Mouse (Mus musculus) adipocyte (in vitro differentiated cells): ENCODE data around the gene Sik3.
"Not testable (repeated sequence)": the region's sequence is repeated elsewhere in the genome, so short reads cannot be mapped to it uniquely, and the experiment has no call there.

Experiments used
- DNase-seq: peaks from one replicate; pipeline ENCODE4 v3.0.0-alpha.2; 2016; ENCODE audit warnings: low spot score

Sik3 gene

GRCm38 (mm10) chr9:46152067-46153015, 139.7 kb downstream of the Sik3 start:
- DNase-seq: no peak

GRCm38 (mm10) chr9:46154469-46154868, 141.8 kb downstream of the Sik3 start:
- DNase-seq: no peak

- DNase-seq: no peak
Measured at GRCm38 (mm10) chr9:46155026-46155425, 142.4 kb downstream of the Sik3 start.

- DNase-seq: not testable (repeated sequence)
Measured at GRCm38 (mm10) chr9:46155818-46156217, 143.2 kb downstream of the Sik3 start.

DNA sequence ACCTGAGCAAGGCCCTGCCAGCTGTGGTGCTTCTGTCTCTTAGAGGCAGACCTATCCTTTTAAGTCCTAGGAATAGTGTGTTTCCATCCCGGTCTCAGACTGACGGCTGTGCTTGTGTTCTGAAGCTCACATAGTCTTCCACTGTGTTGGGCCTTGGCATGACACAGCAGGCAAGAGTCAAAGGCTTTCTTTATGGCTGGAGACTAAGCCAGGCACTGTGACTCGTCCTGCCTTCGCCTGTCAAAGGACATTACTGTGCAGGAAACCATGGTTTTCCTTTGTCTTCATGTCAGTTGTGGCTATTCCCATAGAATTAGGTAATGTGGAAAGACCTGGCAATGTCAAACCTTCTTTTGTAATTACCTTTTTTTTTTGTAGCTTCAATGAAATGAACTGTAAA, 144.1 kb downstream of the Sik3 start:
- no peak for DNase-seq

DNA sequence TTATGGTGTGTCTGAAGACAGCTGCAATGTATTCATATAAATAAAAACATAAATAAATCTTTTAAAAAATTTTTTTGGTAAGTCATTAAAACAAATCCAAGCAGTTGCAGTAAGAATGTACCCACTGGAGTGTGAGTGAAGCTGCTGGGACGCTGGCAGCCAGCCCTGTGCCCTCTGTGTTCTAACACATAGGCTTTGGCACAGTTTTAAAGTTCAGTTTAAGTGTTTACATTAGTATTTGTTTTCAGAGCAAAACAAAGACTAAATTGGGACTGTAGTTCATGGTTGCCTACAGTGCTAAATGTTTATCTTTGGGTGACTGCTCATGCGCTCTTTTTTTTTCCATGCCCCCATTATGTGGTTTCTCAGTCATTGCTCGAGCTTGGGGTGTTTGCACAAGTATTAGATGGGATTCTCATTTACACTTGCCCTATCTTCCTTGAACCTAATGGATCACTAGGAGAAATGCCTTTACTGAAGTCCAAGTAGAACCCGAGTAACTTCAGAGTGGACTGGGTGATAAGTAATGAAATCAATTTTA, 145.7 kb downstream of the Sik3 start:
- peak; percentile 87 for DNase-seq

DNA sequence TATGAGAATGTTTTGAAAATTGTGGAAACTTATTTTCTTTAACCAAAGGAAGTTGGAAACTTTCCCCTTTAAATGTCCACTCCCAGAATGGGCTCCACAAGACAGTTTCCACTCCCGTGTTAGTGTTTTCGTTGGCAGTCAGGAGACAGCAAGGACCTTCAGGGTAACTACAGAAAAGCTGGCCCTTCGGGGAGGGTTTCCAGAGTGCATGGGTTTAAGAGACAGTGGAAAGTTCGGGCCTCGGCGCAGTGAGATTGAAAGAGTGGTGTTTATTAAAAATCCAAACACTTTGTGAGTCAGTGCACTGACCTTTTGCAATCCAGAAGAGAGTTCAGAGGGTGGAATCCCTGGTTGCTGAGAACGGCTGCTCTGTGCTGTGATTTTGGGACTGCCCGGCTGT, 150.8 kb downstream of the Sik3 start:
- peak; percentile 93 for DNase-seq

DNA sequence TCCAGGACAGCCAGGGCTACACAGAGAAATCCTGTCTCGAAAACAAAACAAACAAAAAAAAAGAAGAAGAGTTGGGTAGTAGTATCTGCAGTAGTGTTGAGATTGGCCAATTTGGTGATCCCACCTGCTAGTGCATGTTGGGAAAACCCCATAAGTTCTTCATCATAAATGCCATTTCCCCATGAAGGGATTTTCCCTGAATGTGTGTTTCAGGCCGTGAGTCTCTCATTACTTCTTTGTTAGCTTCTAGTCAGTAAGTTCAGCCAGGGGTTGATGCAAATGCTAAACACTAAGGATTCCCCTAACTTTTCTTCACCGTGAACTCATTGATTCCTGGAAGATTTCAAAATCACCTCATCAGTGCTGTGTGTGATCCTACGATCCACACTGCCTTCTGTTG, 156.2 kb downstream of the Sik3 start:
- DNase-seq: no peak

- DNase-seq: no peak
Measured at GRCm38 (mm10) chr9:46172251-46172650, 159.6 kb downstream of the Sik3 start.

DNA sequence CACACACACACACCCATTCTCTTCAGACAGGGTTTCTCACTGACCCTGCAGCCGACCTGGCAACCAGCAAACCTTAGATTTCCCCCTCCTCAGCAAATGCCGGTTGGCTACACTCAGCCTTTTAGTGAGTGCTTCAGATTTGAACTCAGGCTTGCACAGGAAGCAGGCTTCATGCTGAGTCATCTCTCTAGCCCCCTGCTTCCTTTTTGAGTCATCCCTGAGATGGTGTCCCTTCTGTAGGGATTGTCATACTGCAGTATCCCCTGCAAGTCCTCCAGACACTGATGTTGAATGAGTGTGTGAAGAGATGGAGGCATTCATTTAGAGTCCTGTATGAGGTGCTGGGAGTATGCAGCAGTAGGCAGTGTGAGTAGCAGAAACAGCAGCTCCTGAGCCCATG, 160.3 kb downstream of the Sik3 start:
- DNase-seq: no peak

DNA sequence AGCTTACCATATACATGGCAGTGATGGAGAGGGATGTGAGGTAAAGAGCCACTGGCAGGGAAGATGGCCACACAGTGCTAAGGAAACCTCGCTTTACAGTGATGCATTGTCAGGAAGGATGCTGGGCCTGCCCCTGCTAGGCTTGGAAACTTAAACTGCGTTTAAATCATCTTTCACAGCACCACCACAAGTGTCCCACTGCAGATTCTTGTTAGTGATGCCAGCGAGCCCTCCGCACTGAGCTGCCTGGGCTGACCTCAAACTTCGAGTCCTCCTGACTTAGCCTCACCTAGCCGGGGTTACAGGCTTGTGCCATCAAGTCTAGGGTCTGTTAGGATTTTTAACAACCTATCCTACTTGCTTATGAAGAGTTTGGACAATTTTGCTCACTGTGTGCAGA, 161.3 kb downstream of the Sik3 start:
- DNase-seq: no peak

DNA sequence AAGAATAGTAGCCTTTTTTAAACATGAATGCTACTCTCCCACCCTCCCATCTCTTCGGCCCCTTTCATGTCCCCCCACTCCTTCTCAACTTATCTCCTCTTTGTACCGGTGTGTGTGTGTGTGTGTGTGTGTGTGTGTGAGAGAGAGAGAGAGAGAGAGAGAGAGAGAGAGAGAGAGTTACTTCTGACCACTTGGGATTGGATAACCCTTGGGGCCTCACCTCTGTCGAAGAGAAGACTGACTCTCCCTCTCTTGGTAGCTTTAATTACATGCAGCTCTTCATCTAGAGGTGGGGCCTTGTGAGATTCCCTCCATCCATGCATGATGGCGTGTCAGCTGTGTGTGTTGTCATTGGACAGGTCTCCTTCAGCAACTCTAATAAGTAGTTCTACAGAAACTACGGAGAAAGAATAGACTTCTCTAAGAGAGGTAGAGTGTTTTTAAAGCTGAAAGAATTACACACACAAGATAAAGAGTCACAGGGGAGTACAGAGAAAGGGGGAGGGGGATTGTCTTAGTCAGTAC, 162.2 kb downstream of the Sik3 start:
- no peak for DNase-seq

GRCm38 (mm10) chr9:46175300-46175699, 162.7 kb downstream of the Sik3 start:
- DNase-seq: peak; percentile 70

DNA sequence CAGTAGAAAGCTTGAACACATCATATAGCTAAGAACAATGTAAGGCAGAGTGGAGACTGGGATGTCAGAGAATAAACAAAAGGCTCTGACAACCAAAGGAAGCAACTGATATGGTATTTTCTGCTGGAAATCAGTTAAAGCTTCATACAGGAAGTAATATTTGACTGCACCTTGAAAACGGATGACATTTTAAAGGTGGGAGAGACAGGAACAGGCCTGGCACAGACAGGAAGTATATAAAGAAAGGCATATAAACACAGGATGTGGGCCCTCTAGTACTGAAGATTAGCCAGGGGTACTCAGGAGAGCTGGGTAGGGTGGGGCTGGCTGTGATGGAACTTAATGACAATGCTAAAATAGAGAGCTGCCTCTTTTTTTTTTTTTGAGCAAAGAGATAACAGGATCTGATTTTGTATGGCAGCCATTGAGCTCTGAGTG, 163.3 kb downstream of the Sik3 start:
- no peak for DNase-seq

- DNase-seq: no peak
Measured at GRCm38 (mm10) chr9:46176613-46177012, 164.0 kb downstream of the Sik3 start.

GRCm38 (mm10) chr9:46178595-46178994, 166.0 kb downstream of the Sik3 start:
- no peak for DNase-seq

DNA sequence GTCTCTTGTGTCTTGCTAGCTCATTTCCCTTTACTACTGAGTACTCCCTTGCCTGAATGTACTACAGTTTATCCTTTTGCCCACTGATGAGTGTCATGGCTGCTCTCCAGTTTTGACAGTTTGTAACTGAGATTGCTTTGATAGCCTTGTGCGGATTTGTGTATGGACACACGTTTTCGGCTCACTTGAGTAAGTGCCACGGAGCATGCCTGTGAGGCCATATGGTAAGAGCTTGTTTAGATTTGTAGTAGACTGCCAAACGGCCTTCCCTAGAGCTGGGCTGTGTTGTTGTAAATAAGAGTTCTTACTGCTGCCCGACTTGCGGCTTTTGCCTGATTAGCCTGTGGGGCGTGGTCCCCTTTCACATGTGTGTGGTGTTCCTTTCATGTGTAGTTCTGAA, 168.7 kb downstream of the Sik3 start:
- no peak for DNase-seq

GRCm38 (mm10) chr9:46184542-46184941, 171.9 kb downstream of the Sik3 start:
- DNase-seq: no peak

GRCm38 (mm10) chr9:46185191-46185590, 172.6 kb downstream of the Sik3 start:
- DNase-seq: peak; percentile 55

- DNase-seq: no peak
Measured at GRCm38 (mm10) chr9:46186387-46186786, 173.8 kb downstream of the Sik3 start.

DNA sequence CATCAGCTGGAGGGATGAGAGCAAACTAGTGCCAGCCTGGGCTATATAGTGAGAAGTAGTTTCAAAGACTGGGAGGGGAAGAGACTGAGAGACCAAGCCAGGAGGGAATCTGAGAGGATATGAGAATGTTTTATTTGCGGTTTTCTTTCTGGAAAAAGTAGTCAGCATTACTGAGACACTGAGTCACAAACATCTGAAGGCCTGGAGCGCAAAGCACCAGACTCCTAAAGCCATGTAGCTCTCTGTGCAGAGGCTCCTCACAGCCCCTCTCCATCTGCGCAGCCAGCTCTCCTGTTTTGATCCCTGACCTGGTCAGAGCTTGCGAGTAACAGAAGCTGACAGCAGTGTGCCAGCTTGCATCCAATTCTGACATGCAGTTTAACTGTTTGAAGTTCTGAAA, 175.8 kb downstream of the Sik3 start:
- peak; percentile 25 for DNase-seq

- DNase-seq: no peak
Measured at GRCm38 (mm10) chr9:46188956-46189355, 176.3 kb downstream of the Sik3 start.

- DNase-seq: no peak
Measured at GRCm38 (mm10) chr9:46189381-46189780, 176.8 kb downstream of the Sik3 start.
